Mouse (Mus musculus) liver, adult 2 months (tissue): ENCODE measurements around the gene Ddhd1. TPM values are rescaled to one million over a fixed set of nuclear protein-coding genes. Genes with fewer than 3 reads are reported as not detected.
"Not testable (repeated sequence)": the region's sequence is repeated elsewhere in the genome, so short reads cannot be mapped to it uniquely, and the experiment has no call there.

ENCODE experiments used
- DNase-seq: peaks from one replicate; pipeline ENCODE4 v3.0.0-alpha.2; 2011; ENCODE audit warnings: low read depth, low spot score; ENCODE audit errors: extremely low read depth
- H3K27ac ChIP-seq: fragments of 200-500 bp; replicated peaks from 2 replicates; pipeline ENCODE4 v1.5.1; 2012; ENCODE audit warnings: low read depth, mild to moderate bottlenecking, control low read depth, inconsistent platforms, low read length; ENCODE audit not compliant: insufficient read depth
- H3K27me3 ChIP-seq: fragments of 200-500 bp; 2 replicates; pipeline ENCODE4 v1.6.1; 2012; ENCODE audit warnings: mild to moderate bottlenecking, moderate library complexity, low read length, inconsistent platforms; ENCODE audit not compliant: control insufficient read depth, insufficient read depth
- H3K36me3 ChIP-seq: fragments of 200-500 bp; 2 replicates; pipeline ENCODE4 v1.6.1; 2012; ENCODE audit warnings: low read length, inconsistent platforms; ENCODE audit not compliant: control insufficient read depth, insufficient read depth
- H3K4me1 ChIP-seq: fragments of 200-500 bp; 2 replicates; pipeline ENCODE4 v1.6.1; 2011; ENCODE audit warnings: low read length; ENCODE audit not compliant: control insufficient read depth, insufficient read depth
- H3K4me3 ChIP-seq: fragments of 200-500 bp; 2 replicates; pipeline ENCODE4 v1.5.1; 2011; ENCODE audit warnings: low read depth, mild to moderate bottlenecking, control low read depth, low read length, moderate library complexity; ENCODE audit not compliant: insufficient read depth
- H3K79me2 ChIP-seq: fragments of 200-500 bp; 2 replicates; pipeline ENCODE4 v1.6.1; 2012; ENCODE audit warnings: inconsistent platforms, mild to moderate bottlenecking, low read length, moderate library complexity; ENCODE audit not compliant: control insufficient read depth, insufficient read depth
- H3K9ac ChIP-seq: fragments of 200-500 bp; 2 replicates; pipeline ENCODE4 v1.6.1; 2012; ENCODE audit warnings: low read depth, mild to moderate bottlenecking, control low read depth, inconsistent platforms, low read length
- CTCF ChIP-seq: fragments of 200-500 bp; IDR thresholded peaks from 2 replicates; pipeline ENCODE4 v1.5.1; 2011; ENCODE audit warnings: low read depth, low read length, control low read depth
- POLR2A ChIP-seq: fragments of 200-500 bp; IDR thresholded peaks from 2 replicates; pipeline ENCODE4 v1.6.1; 2011; ENCODE audit warnings: low read length, control low read depth; ENCODE audit not compliant: insufficient read depth; ENCODE audit errors: extremely low read depth
- WGBS: fragments of 180-500 bp; shearing (Covaris S2); methylation state at CpG from one replicate; pipeline ENCODE4 v1.1.7; 2018; 5-methylcytosine and 5-hydroxymethylcytosine counted together
- polyA plus RNA-seq: library from polyadenylated mRNA; depleted of rRNA; stranded (reverse); fragments of >200 nt; gene quantifications from 2 replicates; pipeline ENCODE4 v1.2.3, GENCODE M21; 2012
- total RNA-seq: library from RNA; depleted of rRNA; stranded (reverse); fragments of >200 nt; gene quantifications from 2 replicates; pipeline ENCODE4 v1.2.3, GENCODE M21; 2014

Ddhd1 gene
- total and polyA plus RNA-seq, 2 experiments = 10.1 to 10.7 TPM

- Histone ChIP-seq H3K27ac (no peak overlapping the region), H3K4me3 (no peak overlapping the region), H3K79me2 (no peaks in the 10 kb centered on the region), H3K4me1 (peaks cover 3% of the 10 kb centered on the region; the same call in 1 of the 2 replicates), H3K9ac (no peak overlapping the region), H3K27me3 (no peaks in the 10 kb centered on the region), H3K36me3 (0 out of 2 replicates have a peak, but pooled peaks cover under 1% of the 10 kb centered on the region)
- TF ChIP-seq CTCF = no peak
- no peak for TF ChIP-seq POLR2A
- 46% methylated on average over 7 of the region's 7 CpGs for WGBS
- DNase-seq = peak; percentile 65
Observed at GRCm38 (mm10) chr14:45588403-45588802, 69.5 kb downstream of the Ddhd1 start.

- DNase-seq = peak; percentile 46
- H3K79me2 ChIP-seq = no peaks in the 10 kb centered on the region
- no peak overlapping the region for H3K27ac ChIP-seq
- H3K36me3 ChIP-seq = no peaks in the 10 kb centered on the region
- peaks cover 3% of the 10 kb centered on the region; the same call in 1 of the 2 replicates for H3K4me1 ChIP-seq
- no peak for TF ChIP-seq CTCF
- TF ChIP-seq POLR2A = no peak
- no peak overlapping the region for H3K9ac ChIP-seq
- 69% methylated on average over 6 of the region's 6 CpGs for WGBS
- no peak overlapping the region for H3K4me3 ChIP-seq
- no peaks in the 10 kb centered on the region for H3K27me3 ChIP-seq
Observed at GRCm38 (mm10) chr14:45587536-45587935, 70.4 kb downstream of the Ddhd1 start.

- no peak for DNase-seq
- Histone ChIP-seq H3K4me3 (no peak overlapping the region), H3K9ac (no peak overlapping the region), H3K27me3 (no peaks in the 10 kb centered on the region), H3K79me2 (no peaks in the 10 kb centered on the region), H3K36me3 (no peaks in the 10 kb centered on the region), H3K4me1 (peaks cover 2% of the 10 kb centered on the region; the same call in 1 of the 2 replicates), H3K27ac (no peak overlapping the region)
- WGBS = 65% methylated on average over 8 of the region's 8 CpGs
- TF ChIP-seq POLR2A (no peak), CTCF (no peak)
Observed at GRCm38 (mm10) chr14:45583494-45584027, 74.4 kb downstream of the Ddhd1 start.

GRCm38 (mm10) chr14:45580923-45581827 lies 76.8 kb downstream of the Ddhd1 start:
- H3K27ac ChIP-seq, H3K79me2 ChIP-seq, H3K9ac ChIP-seq, H3K4me1 ChIP-seq, H3K4me3 ChIP-seq, H3K27me3 ChIP-seq, H3K36me3 ChIP-seq, DNase-seq: not testable (repeated sequence)
- 92% methylated on average over 3 of the region's 3 CpGs for WGBS

GRCm38 (mm10) chr14:45566066-45566937 lies 91.6 kb downstream of the Ddhd1 start:
- DNase-seq = peak; percentile 48
- peak overlapping the region; percentile 57 for H3K4me3 ChIP-seq
- H3K9ac ChIP-seq = peak overlapping the region; percentile 80
- no peaks in the 10 kb centered on the region for H3K27me3 ChIP-seq
- H3K27ac ChIP-seq = no peak overlapping the region
- peaks cover 2% of the 10 kb centered on the region; the same call in 1 of the 2 replicates for H3K4me1 ChIP-seq
- peak; percentile 71 for TF ChIP-seq CTCF
- TF ChIP-seq POLR2A = no peak
- no peaks in the 10 kb centered on the region for H3K79me2 ChIP-seq
- WGBS = 27% methylated on average over 33 of the region's 33 CpGs
- no peaks in the 10 kb centered on the region for H3K36me3 ChIP-seq
